ENCODE assay signal across 9 mouse cellular contexts in genomic region chr1:55224111-55224510, GRCm38 (mm10). TPM values are rescaled to one million over a fixed set of nuclear protein-coding genes. Genes with fewer than 3 reads are reported as not detected.
DNase-seq lines count a peak whose midpoint lies in the region; ATAC-seq and TF ChIP-seq lines count a peak whose summit lies in the region.
"Had no signal": no experiment of that assay in that cellular context is flagged by ENCODE, and none has a peak within 500 bp of the region (broad histone marks: within the 10 kb centered on the region; RNA-seq: fewer than 3 reads in every experiment).

No protein-coding gene starts in this region.

- ATAC-seq in midbrain, embryonic 12.5 days (ENCODE audit: low FRiP score, low read depth): peak; percentile 69
- peak; percentile 14; the same call in 1 of the 2 replicates for ATAC-seq in stomach, embryonic 15.5 days (ENCODE audit: insufficient read depth, low FRiP score, low read depth)

- H3K9ac ChIP-seq in midbrain, embryonic 12.5 days (replicated peaks): no peak overlapping the region
- no peak overlapping the region for H3K9ac ChIP-seq in stomach, embryonic 15.5 days

- peak overlapping the region; percentile 73 for H3K4me3 ChIP-seq in gastrocnemius, adult 2 months
- H3K4me3 ChIP-seq in midbrain, embryonic 12.5 days: no peak overlapping the region
- no peak overlapping the region for H3K4me3 ChIP-seq in midbrain, embryonic 10.5 days
- no peak overlapping the region for H3K4me3 ChIP-seq in stomach, embryonic 15.5 days (replicated peaks)

- H3K9me3 ChIP-seq in midbrain, embryonic 12.5 days: no peaks in the 10 kb centered on the region
- no peaks in the 10 kb centered on the region for H3K9me3 ChIP-seq in midbrain, embryonic 10.5 days (replicated peaks)
- H3K9me3 ChIP-seq in stomach, embryonic 15.5 days: no peaks in the 10 kb centered on the region

- H3K27ac ChIP-seq in gastrocnemius, adult 2 months: peak overlapping the region; percentile 84; the same call in 1 of the 2 replicates
- H3K27ac ChIP-seq in midbrain, embryonic 12.5 days (replicated peaks): no peak overlapping the region
- no peak overlapping the region for H3K27ac ChIP-seq in midbrain, embryonic 10.5 days (replicated peaks)
- H3K27ac ChIP-seq in stomach, embryonic 15.5 days: no peak overlapping the region
- H3K27ac ChIP-seq: macrophage had no signal

- no peaks in the 10 kb centered on the region for H3K36me3 ChIP-seq in midbrain, embryonic 12.5 days
- no peaks in the 10 kb centered on the region for H3K36me3 ChIP-seq in midbrain, embryonic 10.5 days
- no peaks in the 10 kb centered on the region for H3K36me3 ChIP-seq in stomach, embryonic 15.5 days

- peaks cover 3% of the 10 kb centered on the region; the same call in 1 of the 2 replicates for H3K27me3 ChIP-seq in midbrain, embryonic 12.5 days
- H3K27me3 ChIP-seq in midbrain, embryonic 10.5 days (ENCODE audit: low read depth, poor library complexity, severe bottlenecking): peaks cover 26% of the 10 kb centered on the region
- H3K27me3 ChIP-seq in stomach, embryonic 15.5 days (replicated peaks): no peaks in the 10 kb centered on the region

- intact Hi-C loops in gastrocnemius, adult 2 months (cut with DNase I): no loop called here

- H3K4me1 ChIP-seq in midbrain, embryonic 12.5 days: peaks cover 14% of the 10 kb centered on the region; the same call in 1 of the 2 replicates
- H3K4me1 ChIP-seq in midbrain, embryonic 10.5 days: peaks cover 19% of the 10 kb centered on the region
- no peaks in the 10 kb centered on the region for H3K4me1 ChIP-seq in stomach, embryonic 15.5 days

- DNase-seq in gastrocnemius, adult 2 months: no peak
- DNase-seq in gastrocnemius, adult 18-20 months (ENCODE audit: low spot score): no peak
- no peak for DNase-seq in midbrain, embryonic 10.5 days (ENCODE audit: low spot score)
- peak; percentile 19 to 23 for DNase-seq in layer of hippocampus, postnatal 25 days (ENCODE audit: extremely low spot score in 1 of 2, low spot score in 1 of 2)
- DNase-seq in ovary, postnatal 36 days (ENCODE audit: low spot score): no peak
- DNase-seq in kidney, adult 11 months: no peak

- no peak for TF ChIP-seq CTCF in gastrocnemius, adult 2 months (IDR thresholded peaks at IDR 0.05)

- H3K4me2 ChIP-seq in midbrain, embryonic 12.5 days (replicated peaks): 0 out of 2 replicates have a peak overlapping the region, but pooled peaks have one; percentile 9
- peak overlapping the region; percentile 55 for H3K4me2 ChIP-seq in stomach, embryonic 15.5 days

- 69% methylated on average over 11 of the region's 11 CpGs for WGBS in midbrain, embryonic 12.5 days
- WGBS in midbrain, embryonic 10.5 days: 71% methylated on average over 11 of the region's 11 CpGs
- WGBS in stomach, embryonic 15.5 days: 72% methylated on average over 11 of the region's 11 CpGs

RNA-seq across cellular contexts. Expression of gene Rftn2, which starts 2.5 kb away (rescaled TPM):
- 1 to 10 TPM; 3.3 to 4.9 TPM for total RNA-seq in gastrocnemius, adult 2 months (2021)
- 1 to 10 TPM; 2.4 to 3.3 TPM for total RNA-seq in gastrocnemius, adult 18-20 months (2021)
- polyA plus RNA-seq in midbrain, embryonic 12.5 days (2016; fragmentation: Nextera tagmentation; extraction: Ambion mirVana): 8.3 and 8.9 TPM in 2 replicates
- polyA plus RNA-seq in midbrain, embryonic 10.5 days (2016; fragmentation: Nextera tagmentation; extraction: Ambion mirVana): 5.8 TPM in 2 replicates
- total RNA-seq in layer of hippocampus, postnatal 25 days (2021): 10 to 100 TPM; 32.0 to 33.8 TPM
- 8.6 and 9.0 TPM in 2 replicates for polyA plus RNA-seq in stomach, embryonic 15.5 days (2015; fragmentation: Nextera tagmentation; extraction: Ambion mirVana)

RNA-seq across cellular contexts. Expression of gene Mars2, which starts 12.9 kb away (rescaled TPM):
- 1 to 10 TPM; 2.8 to 3.6 TPM for total RNA-seq in gastrocnemius, adult 2 months (2021)
- 1 to 10 TPM; 2.5 TPM for total RNA-seq in gastrocnemius, adult 18-20 months (2021)
- 4.0 TPM in 2 replicates for polyA plus RNA-seq in midbrain, embryonic 12.5 days (2016; fragmentation: Nextera tagmentation; extraction: Ambion mirVana)
- polyA plus RNA-seq in midbrain, embryonic 10.5 days (2016; fragmentation: Nextera tagmentation; extraction: Ambion mirVana): 2.8 and 3.2 TPM in 2 replicates
- 1 to 10 TPM; 8.2 to 9.8 TPM for total RNA-seq in layer of hippocampus, postnatal 25 days (2021)
- polyA plus RNA-seq in stomach, embryonic 15.5 days (2015; fragmentation: Nextera tagmentation; extraction: Ambion mirVana): 3.4 and 3.6 TPM in 2 replicates

Comparison
In these comparisons a context has a peak if more than half of its experiments do, and no peak if none do; other contexts are left out.
1. DNase-seq: peak in layer of hippocampus, postnatal 25 days (2 of 2); none in gastrocnemius, adult 2 months (single experiment), gastrocnemius, adult 18-20 months (single experiment), midbrain, embryonic 10.5 days (single experiment), ovary, postnatal 36 days (single experiment) and kidney, adult 11 months (single experiment).
2. RNA of gene Rftn2, which starts 2.5 kb away (total RNA-seq): 32.0 to 33.8 TPM in layer of hippocampus, postnatal 25 days; 3.3 to 4.9 TPM in gastrocnemius, adult 2 months and 2.4 to 3.3 TPM in gastrocnemius, adult 18-20 months; every median in the first group is over 4 times any median in the second.